Mouse (Mus musculus): ENCODE data around the gene Nos3.

GRCm38 (mm10) chr5:24342966-24343365 lies 21.6 kb upstream of the Nos3 start:
- TF ChIP-seq CTCF (IDR thresholded peaks at IDR 0.05; ENCODE audit: low read depth, low read length) (no peak), POLR2A (IDR thresholded peaks at IDR 0.05; ENCODE audit: extremely low read depth, insufficient read depth, low read length) (no peak)
